Mouse (Mus musculus) hindbrain, embryonic 15.5 days (tissue): ENCODE measurements around the gene Zfp839. TPM values are rescaled to one million over a fixed set of nuclear protein-coding genes. Genes with fewer than 3 reads are reported as not detected.

ENCODE experiments used
- ATAC-seq: fragments of 200-750 bp; cut with Nextera tagmentation; 2 replicates; pipeline ENCODE4 v1.8.0; 2017; ENCODE audit warnings: low read depth, moderate number of reproducible peaks, moderate TSS enrichment; ENCODE audit not compliant: low FRiP score
- H3K27ac ChIP-seq: fragments of 300-500 bp; sonication (generic); replicated peaks from 2 replicates; pipeline ENCODE4 v1.5.1; 2015; ENCODE audit warnings: mild to moderate bottlenecking, inconsistent platforms
- H3K27me3 ChIP-seq: fragments of 300-500 bp; sonication (generic); 2 replicates; pipeline ENCODE4 v1.6.1; 2015; ENCODE audit warnings: control low read depth, inconsistent platforms
- H3K36me3 ChIP-seq: fragments of 300-500 bp; sonication (generic); 2 replicates; pipeline ENCODE4 v1.6.1; 2015; ENCODE audit warnings: control low read depth, inconsistent platforms
- H3K4me1 ChIP-seq: fragments of 300-500 bp; sonication (generic); replicated peaks from 2 replicates; pipeline ENCODE4 v1.6.1; 2015; ENCODE audit warnings: control low read depth, inconsistent platforms
- H3K4me2 ChIP-seq: fragments of 300-500 bp; sonication (generic); 2 replicates; pipeline ENCODE4 v1.6.1; 2015; ENCODE audit warnings: moderate library complexity, mild to moderate bottlenecking, inconsistent platforms
- H3K4me3 ChIP-seq: fragments of 300-500 bp; sonication (generic); 2 replicates; pipeline ENCODE4 v1.5.1; 2015; ENCODE audit warnings: mild to moderate bottlenecking, inconsistent platforms
- H3K9ac ChIP-seq: fragments of 300-500 bp; sonication (generic); 2 replicates; pipeline ENCODE4 v1.6.1; 2015; ENCODE audit warnings: inconsistent platforms
- H3K9me3 ChIP-seq: fragments of 300-500 bp; sonication (generic); 2 replicates; pipeline ENCODE4 v1.6.1; 2016; ENCODE audit warnings: control low read depth, inconsistent platforms
- WGBS: fragments of 180-500 bp; shearing (Covaris S2); methylation state at CpG from one replicate; pipeline ENCODE4 v1.1.7; 2015; 5-methylcytosine and 5-hydroxymethylcytosine counted together
- polyA plus RNA-seq: library from polyadenylated mRNA; unstranded; fragments of >200 nt; fragmentation: Nextera tagmentation; extraction: Ambion mirVana; gene quantifications from 2 replicates; pipeline ENCODE4 v1.2.1, GENCODE M21; 2015

Zfp839 gene
- polyA plus RNA-seq, 1 experiment from 2014 or later, result 4.4 TPM

DNA sequence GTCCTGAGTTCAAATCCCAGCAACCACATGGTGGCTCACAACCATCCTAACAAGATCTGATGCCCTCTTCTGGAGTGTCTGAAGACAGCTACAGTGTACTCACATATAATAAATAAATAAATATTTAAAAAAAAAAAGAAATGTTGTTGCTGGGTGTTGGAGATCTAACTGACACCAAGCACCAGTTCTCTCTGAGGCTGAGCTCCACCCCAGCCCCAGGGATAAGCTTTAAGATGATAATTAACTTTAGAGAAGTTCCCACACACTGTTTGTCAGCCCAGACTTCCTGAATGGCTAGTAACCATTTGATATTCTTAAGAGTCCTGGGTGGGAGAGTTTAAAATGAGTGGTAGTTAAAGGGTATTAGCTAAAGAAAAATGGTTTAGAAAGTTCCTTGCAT is 10.2 kb downstream of the Zfp839 start:
- no peaks in the 10 kb centered on the region for H3K9me3 ChIP-seq
- no peak overlapping the region for H3K9ac ChIP-seq
- H3K4me1 ChIP-seq, result no peaks in the 10 kb centered on the region
- H3K27me3 ChIP-seq, result no peaks in the 10 kb centered on the region
- no peak overlapping the region for H3K27ac ChIP-seq
- ATAC-seq, result no peak
- no peak overlapping the region for H3K4me3 ChIP-seq
- H3K4me2 ChIP-seq, result no peak overlapping the region
- peaks cover 19% of the 10 kb centered on the region for H3K36me3 ChIP-seq

DNA sequence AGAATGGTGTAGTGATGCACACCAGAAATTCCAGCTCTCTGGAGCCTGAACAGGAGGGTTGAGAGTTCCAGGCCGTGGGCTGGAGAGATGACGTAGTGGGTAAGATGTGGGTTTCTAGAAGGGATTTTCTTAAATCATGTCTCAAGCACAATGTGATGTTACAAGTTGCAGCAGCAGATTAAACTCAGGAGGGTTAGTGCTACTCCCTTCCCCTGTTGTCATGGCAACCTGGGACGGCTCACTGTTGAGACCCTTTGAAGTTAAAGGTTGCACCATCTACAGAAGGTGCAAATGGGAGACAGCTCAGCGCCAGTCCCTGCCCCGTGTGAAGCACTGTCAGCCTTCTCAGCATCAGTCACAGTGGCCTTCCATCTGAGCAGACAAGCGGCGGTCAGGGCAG is 11.2 kb downstream of the Zfp839 start:
- Histone ChIP-seq H3K27me3 (no peaks in the 10 kb centered on the region), H3K9ac (no peak overlapping the region), H3K36me3 (peaks cover 16% of the 10 kb centered on the region), H3K27ac (no peak overlapping the region), H3K4me3 (no peak overlapping the region), H3K9me3 (no peaks in the 10 kb centered on the region), H3K4me2 (no peak overlapping the region), H3K4me1 (no peaks in the 10 kb centered on the region)
- 64% methylated on average over 7 of the region's 7 CpGs for WGBS
- no peak for ATAC-seq

DNA sequence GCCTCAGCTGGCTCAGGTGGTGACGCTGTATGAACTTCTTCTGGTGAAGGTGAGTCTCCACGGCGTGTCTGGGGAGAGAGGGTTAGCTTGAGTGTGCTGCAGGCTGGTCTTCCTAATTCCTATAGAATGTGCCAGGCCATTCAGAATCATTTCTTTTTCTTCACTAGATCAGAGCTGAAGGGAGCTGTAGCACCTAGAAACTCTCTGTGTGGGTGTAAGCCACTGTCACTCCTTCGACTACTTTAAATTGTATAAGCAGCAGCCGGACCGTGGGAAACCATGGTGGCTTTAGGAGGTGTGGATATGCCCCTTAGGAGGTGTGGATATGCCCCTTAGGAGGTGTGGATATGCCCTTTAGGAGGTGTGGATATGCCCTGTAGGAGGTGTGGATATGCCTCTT is 14.0 kb downstream of the Zfp839 start:
- WGBS, result 97% methylated on average over 6 of the region's 6 CpGs

DNA sequence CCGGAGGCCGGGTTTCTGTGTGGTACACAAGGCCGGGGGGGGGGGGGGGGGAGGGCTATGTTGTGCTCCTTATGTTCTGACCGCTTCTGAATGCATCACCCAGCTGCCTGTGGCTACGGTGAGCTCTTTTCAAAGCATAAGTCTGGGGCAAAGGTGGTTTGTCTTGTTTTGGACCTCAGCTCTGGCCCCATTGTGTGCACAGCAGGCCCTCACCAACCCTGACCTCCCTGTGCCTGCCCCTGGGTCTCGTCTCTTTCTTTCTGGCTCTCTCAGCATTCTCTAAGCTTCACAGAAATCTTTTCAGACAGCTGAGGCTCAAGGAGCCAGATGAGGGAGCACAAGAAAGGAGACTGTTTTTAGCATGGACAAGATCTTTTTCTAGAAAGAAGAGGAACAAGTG is 15.5 kb downstream of the Zfp839 start:
- ATAC-seq, result no peak
- Histone ChIP-seq H3K9me3 (no peaks in the 10 kb centered on the region), H3K27ac (no peak overlapping the region), H3K4me2 (no peak overlapping the region), H3K4me3 (no peak overlapping the region), H3K27me3 (no peaks in the 10 kb centered on the region), H3K36me3 (peaks cover 30% of the 10 kb centered on the region), H3K4me1 (no peaks in the 10 kb centered on the region), H3K9ac (no peak overlapping the region)
- 32% methylated on average over 6 of the region's 6 CpGs for WGBS

More for the DNA sequence above, 14.0 kb downstream of the Zfp839 start:
- Histone ChIP-seq H3K4me2 (no peak overlapping the region), H3K4me3 (no peak overlapping the region), H3K27me3 (no peaks in the 10 kb centered on the region), H3K27ac (no peak overlapping the region), H3K9me3 (no peaks in the 10 kb centered on the region), H3K36me3 (peaks cover 30% of the 10 kb centered on the region), H3K9ac (no peak overlapping the region), H3K4me1 (no peaks in the 10 kb centered on the region)
- ATAC-seq, result no peak

DNA sequence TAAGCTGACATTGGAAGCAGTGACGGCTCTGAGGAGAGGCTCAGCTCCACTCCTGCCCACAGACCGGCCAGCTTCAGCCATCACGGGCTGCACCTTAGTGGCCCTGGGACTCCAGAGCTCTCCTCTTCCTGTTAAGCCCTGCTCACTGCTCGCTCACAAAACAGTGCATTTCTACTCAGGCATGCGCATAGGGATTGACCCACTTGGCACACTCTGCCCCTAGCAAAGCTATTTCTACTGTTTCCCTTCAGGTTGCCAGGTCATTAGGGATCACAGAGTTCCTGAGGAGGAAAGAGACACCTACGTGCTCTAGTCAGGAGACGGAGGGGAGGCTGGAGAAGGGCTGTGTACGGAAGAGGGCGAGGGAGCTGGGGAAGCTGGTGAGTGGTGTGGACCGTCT is 15.9 kb downstream of the Zfp839 start:
- no peaks in the 10 kb centered on the region for H3K9me3 ChIP-seq
- no peak overlapping the region for H3K9ac ChIP-seq
- no peak for ATAC-seq
- H3K36me3 ChIP-seq, result peaks cover 30% of the 10 kb centered on the region
- H3K4me2 ChIP-seq, result no peak overlapping the region
- WGBS, result 87% methylated on average over 10 of the region's 10 CpGs
- no peak overlapping the region for H3K4me3 ChIP-seq
- H3K27ac ChIP-seq, result no peak overlapping the region
- no peaks in the 10 kb centered on the region for H3K4me1 ChIP-seq
- no peaks in the 10 kb centered on the region for H3K27me3 ChIP-seq

DNA sequence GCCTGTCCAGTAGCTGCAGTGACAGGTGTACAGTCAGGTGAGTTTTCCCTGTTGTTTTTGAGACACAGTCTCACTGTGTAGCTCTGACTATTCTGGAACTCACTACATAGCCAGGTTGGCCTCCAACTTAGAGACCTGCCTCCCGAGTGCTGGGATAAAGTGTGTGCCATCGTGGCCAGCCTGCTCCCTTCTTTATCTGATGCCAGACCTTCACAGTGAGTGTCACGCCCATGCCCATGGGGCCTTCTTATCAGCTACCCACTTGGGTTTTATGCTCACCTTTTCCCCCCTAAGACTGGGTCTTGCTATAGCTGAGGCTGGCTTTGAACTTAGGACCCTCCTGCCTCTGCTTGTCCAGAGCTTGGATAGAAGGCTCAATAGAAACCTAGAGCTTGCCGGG is 20.1 kb downstream of the Zfp839 start:
- H3K27ac ChIP-seq, result no peak overlapping the region
- peaks cover 50% of the 10 kb centered on the region for H3K36me3 ChIP-seq
- no peaks in the 10 kb centered on the region for H3K27me3 ChIP-seq
- 87% methylated on average over 4 of the region's 4 CpGs for WGBS
- H3K4me2 ChIP-seq, result no peak overlapping the region
- H3K9me3 ChIP-seq, result no peaks in the 10 kb centered on the region
- no peak overlapping the region for H3K4me3 ChIP-seq
- H3K4me1 ChIP-seq, result no peaks in the 10 kb centered on the region
- ATAC-seq, result no peak
- H3K9ac ChIP-seq, result no peak overlapping the region

DNA sequence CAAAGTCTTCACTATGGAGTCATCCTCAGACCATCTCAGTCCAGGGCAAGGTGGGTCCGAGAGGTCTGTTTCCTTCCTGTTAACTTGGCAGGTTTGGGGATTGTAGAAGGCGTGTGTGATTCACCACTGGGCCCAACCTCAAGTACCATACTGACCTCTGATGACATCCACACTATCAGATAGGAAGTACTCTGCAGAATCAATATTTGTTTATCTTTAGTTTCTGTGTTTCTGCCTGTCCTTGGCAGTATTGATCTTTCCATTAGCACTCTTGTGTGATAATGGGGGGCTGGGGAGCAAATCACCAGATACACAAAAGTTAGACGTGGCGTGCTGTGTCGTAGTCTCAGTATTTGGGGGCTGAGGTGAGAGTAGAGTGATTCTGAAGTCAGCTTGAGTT is 21.2 kb downstream of the Zfp839 start:
- H3K36me3 ChIP-seq, result peaks cover 57% of the 10 kb centered on the region
- H3K27me3 ChIP-seq, result no peaks in the 10 kb centered on the region
- no peak overlapping the region for H3K4me2 ChIP-seq
- H3K27ac ChIP-seq, result no peak overlapping the region
- 95% methylated on average over 5 of the region's 5 CpGs for WGBS
- H3K4me3 ChIP-seq, result no peak overlapping the region
- no peak overlapping the region for H3K9ac ChIP-seq
- H3K4me1 ChIP-seq, result no peaks in the 10 kb centered on the region
- ATAC-seq, result no peak
- H3K9me3 ChIP-seq, result no peaks in the 10 kb centered on the region

DNA sequence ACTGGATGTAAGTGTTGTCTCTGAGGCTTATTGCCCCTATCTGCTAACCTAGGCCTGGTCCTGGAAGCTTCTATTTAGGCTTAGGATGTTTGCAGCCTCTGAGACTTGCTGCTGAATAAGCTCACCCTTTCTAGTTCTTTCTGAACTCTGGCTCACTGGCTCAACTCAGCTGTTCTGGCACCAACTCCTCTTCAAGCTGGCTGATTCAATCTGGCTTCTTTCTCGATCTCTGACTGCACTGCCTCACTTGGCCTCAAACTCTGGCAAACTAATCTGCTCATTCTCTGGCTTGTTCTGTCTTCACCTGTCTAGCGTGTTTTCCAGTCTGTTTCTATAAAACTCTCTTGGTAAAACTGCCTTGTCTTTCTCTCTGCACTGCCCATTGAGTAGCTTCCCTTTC is 25.3 kb downstream of the Zfp839 start:
- H3K9ac ChIP-seq, result no peak overlapping the region
- H3K27me3 ChIP-seq, result no peaks in the 10 kb centered on the region
- no peak overlapping the region for H3K4me2 ChIP-seq
- no peak for ATAC-seq
- H3K27ac ChIP-seq, result no peak overlapping the region
- WGBS, result 91% methylated on average over 2 of the region's 2 CpGs
- H3K9me3 ChIP-seq, result no peaks in the 10 kb centered on the region
- no peak overlapping the region for H3K4me3 ChIP-seq
- H3K4me1 ChIP-seq, result no peaks in the 10 kb centered on the region
- H3K36me3 ChIP-seq, result peaks cover 67% of the 10 kb centered on the region

DNA sequence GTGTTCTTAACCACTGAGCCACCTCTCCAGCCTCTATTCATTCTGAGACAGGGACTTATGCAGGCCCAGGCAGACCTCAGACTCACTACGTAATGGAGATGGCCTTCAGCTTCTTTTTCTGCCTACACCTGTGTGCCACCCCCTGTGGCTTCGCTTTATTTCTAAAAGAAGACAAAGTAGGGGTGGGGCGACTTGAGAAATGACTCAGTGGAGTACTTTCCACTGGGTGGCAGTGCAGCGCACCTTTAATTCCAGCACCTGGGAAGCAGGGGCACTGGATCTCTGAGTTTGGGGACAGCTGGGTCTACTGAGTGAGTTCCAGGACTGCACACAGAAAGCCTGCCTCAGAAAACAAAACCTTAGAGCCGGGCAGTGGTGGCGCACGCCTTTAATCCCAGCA is 32.2 kb downstream of the Zfp839 start:
- Histone ChIP-seq H3K36me3 (peaks cover 38% of the 10 kb centered on the region), H3K27ac (no peak overlapping the region), H3K4me2 (no peak overlapping the region), H3K4me3 (no peak overlapping the region), H3K9me3 (no peaks in the 10 kb centered on the region), H3K27me3 (no peaks in the 10 kb centered on the region), H3K9ac (no peak overlapping the region), H3K4me1 (no peaks in the 10 kb centered on the region)
- 88% methylated on average over 7 of the region's 7 CpGs for WGBS
- no peak for ATAC-seq

DNA sequence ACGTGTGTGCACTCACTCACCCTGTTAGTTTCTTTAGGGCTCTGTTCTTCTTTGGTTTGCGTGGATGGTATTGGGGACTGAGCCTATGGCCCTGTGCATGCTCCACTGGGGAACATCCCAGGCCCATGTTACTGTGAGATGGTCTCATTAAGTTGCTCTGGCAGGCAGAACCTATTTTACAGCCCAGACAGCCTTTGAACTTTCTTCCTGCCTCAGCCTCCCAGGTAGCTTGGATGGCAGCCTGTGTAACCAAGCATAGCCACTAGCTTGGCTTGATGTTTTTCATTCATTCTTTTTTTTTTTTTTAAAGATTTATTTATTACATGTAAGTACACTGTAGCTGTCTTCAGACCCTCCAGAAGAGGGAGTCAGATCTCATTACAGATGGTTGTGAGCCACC is 35.2 kb downstream of the Zfp839 start:
- Histone ChIP-seq H3K4me3 (no peak overlapping the region), H3K4me1 (peaks cover 18% of the 10 kb centered on the region), H3K9me3 (no peaks in the 10 kb centered on the region), H3K4me2 (no peak overlapping the region), H3K36me3 (peaks cover 16% of the 10 kb centered on the region; the same call in 1 of the 2 replicates), H3K27ac (no peak overlapping the region), H3K27me3 (no peaks in the 10 kb centered on the region), H3K9ac (no peak overlapping the region)
- WGBS, result 98% methylated on average over 2 of the region's 2 CpGs
- ATAC-seq, result no peak

DNA sequence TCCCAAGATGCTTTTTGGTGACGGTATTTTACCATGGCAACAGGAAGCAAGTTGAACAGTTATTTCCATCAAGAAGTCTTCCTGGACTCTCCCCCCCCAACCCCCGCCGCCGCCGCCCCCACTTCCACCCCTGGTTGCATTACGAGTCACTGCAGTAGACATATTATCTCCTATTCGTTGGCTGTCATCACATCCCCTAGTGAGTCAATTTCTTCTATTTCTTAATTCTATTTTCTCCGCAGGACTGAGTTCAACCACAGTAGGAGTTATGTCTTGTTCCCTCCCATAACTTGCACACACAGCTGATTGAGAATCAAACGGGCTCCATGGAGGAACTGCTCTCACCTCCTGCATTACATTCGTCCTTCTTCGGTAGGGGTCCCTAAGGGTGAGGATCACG is 38.1 kb downstream of the Zfp839 start:
- Histone ChIP-seq H3K9me3 (no peaks in the 10 kb centered on the region), H3K9ac (peak overlapping the region; percentile 83), H3K4me3 (peak overlapping the region; percentile 79), H3K27me3 (no peaks in the 10 kb centered on the region), H3K4me1 (peaks cover 23% of the 10 kb centered on the region), H3K36me3 (peaks cover 4% of the 10 kb centered on the region; the same call in 1 of the 2 replicates), H3K4me2 (peak overlapping the region; percentile 90), H3K27ac (no peak overlapping the region)
- no peak for ATAC-seq
- 48% methylated on average over 12 of the region's 12 CpGs for WGBS

DNA sequence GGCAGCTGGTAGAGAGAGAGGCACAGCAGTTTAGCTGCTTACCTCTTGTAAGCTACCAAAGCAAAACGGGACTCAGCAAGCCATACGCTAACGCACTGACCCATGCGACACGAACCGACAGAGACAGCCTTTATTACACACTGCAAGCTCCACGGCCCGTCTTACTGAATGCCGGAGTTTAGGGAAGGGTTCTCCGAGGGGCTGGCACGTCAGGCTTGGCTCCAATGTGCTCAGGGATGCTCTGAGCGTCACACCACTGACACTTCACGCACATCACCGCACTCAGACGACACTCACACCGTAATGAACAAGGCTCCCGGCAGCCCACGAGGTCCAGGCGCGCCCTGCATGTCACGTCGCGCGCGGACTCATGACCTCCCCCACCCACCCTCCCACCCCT is 38.6 kb downstream of the Zfp839 start:
- peak overlapping the region; percentile 79 for H3K4me3 ChIP-seq
- H3K9me3 ChIP-seq, result no peaks in the 10 kb centered on the region
- H3K27ac ChIP-seq, result peak overlapping the region; percentile 89
- WGBS, result under 1% methylated on average over 25 of the region's 25 CpGs
- peaks cover 23% of the 10 kb centered on the region for H3K4me1 ChIP-seq
- H3K27me3 ChIP-seq, result no peaks in the 10 kb centered on the region
- peaks cover 2% of the 10 kb centered on the region; the same call in 1 of the 2 replicates for H3K36me3 ChIP-seq
- H3K4me2 ChIP-seq, result peak overlapping the region; percentile 90
- peak; percentile 72 for ATAC-seq
- peak overlapping the region; percentile 83 for H3K9ac ChIP-seq
